Mouse (Mus musculus) CD8-positive naive resting alpha-beta T cell, adult 57 days (primary cell): Measurements from ENCODE around the gene Cxxc4. TPM values are rescaled to one million over a fixed set of nuclear protein-coding genes. Genes with fewer than 3 reads are reported as not detected.

Experiments
- total RNA-seq: library from RNA; stranded (reverse); gene quantifications from one replicate; pipeline ENCODE4 v1.2.4, GENCODE M21; 2023

Cxxc4 gene
- not detected for total RNA-seq

DNA sequence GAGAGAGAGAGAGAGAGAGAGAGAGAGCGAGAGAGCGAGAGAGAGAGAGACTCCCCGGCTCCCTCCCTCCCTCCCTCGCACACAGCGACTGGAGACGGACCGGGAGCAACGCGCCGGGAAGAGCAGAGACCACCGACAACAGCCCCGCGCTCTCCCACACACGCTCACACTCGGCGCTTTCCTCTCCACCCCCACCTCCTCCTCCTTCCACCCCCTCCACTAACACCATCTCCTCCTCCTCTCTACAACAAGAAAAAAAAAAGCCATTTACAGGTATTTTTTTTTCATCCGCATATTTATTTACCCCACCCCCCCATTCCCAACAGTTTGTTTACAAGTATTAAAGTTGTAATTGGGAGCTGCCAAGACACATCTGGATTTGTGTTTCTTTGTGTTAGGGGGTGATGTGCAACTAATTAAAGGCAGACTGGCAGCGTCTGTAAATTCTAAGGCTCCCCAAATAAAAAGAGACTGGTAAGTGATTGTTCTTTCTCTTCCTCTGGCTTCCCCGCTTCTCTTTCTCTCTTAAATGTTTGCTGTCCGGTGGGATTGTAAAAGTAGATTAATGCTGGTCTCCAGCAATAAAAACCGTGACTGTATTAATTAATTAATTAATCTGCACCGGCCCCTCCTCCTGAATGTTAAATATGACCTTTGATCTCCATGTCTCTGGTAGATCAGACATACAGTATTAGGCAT, at the start of gene Cxxc4:
Gene Cxxc4, plus strand, starts transcription at position 71 of the 699 bp plus-strand sequence.

